Mouse (Mus musculus) left cerebral cortex, postnatal 10 days (tissue): ENCODE measurements around the gene Impg1. TPM values are rescaled to one million over a fixed set of nuclear protein-coding genes. Genes with fewer than 3 reads are reported as not detected.
A peak's percentile ranks its signal among the peaks of the same experiment; 100 is the strongest.

Experiments
- DNase-seq, 2 experiments: peaks; one replicate each; pipeline ENCODE4 v3.0.0; 2021 to 2022; ENCODE audit warnings: low spot score in 2 of 2, mixed read lengths in 1 of 2; ENCODE audit errors: extremely low spot score in 1 of 2
- intact Hi-C: fragments of 180-260 bp; cut with DNase I; formaldehyde crosslinking; loops from one replicate; pipeline ENCODE4 v1.15.1; 2025
- total RNA-seq, 2 experiments: library from RNA; stranded (reverse); gene quantifications; 2 replicates each; pipeline ENCODE4 v1.2.3; 2021

The Impg1 gene
- total RNA-seq = under 1 TPM; 0.30 to 0.45 TPM

GRCm38 (mm10) chr9:80465381-80465780 is at the start of gene Impg1:
Gene Impg1 (minus strand): TSS chr9:80465481.
- no peak for DNase-seq
- intact Hi-C loops = no loop called here

- intact Hi-C loops = no loop called here
Observed at GRCm38 (mm10) chr9:80509464-80510153, 44.3 kb upstream of the Impg1 start.

GRCm38 (mm10) chr9:80504496-80505012 is 39.3 kb upstream of the Impg1 start:
- intact Hi-C loops = no loop called here
- DNase-seq = no peak

More at GRCm38 (mm10) chr9:80509464-80510153, 44.3 kb upstream of the Impg1 start:
- no peak for DNase-seq

- intact Hi-C loops = no loop called here
- DNase-seq = no peak
Observed at GRCm38 (mm10) chr9:80491591-80491990, 26.3 kb upstream of the Impg1 start.

- no peak for DNase-seq
- intact Hi-C loops = no loop called here
Observed at GRCm38 (mm10) chr9:80460420-80460819, 4.9 kb downstream of the Impg1 start.

- intact Hi-C loops = no loop called here
- no peak for DNase-seq
Observed at GRCm38 (mm10) chr9:80450467-80451261, 14.6 kb downstream of the Impg1 start.

- intact Hi-C loops = no loop called here
- DNase-seq = no peak
Observed at GRCm38 (mm10) chr9:80441096-80441710, 24.1 kb downstream of the Impg1 start.

- intact Hi-C loops = no loop called here
- no peak for DNase-seq
Observed at GRCm38 (mm10) chr9:80391404-80391803, 73.9 kb downstream of the Impg1 start.

GRCm38 (mm10) chr9:80391002-80391401 is 74.3 kb downstream of the Impg1 start:
- no peak for DNase-seq
- intact Hi-C loops = no loop called here

GRCm38 (mm10) chr9:80387890-80388289 is 77.4 kb downstream of the Impg1 start:
- DNase-seq = no peak
- intact Hi-C loops = no loop called here

GRCm38 (mm10) chr9:80386492-80386891 is 78.8 kb downstream of the Impg1 start:
- peak in 1 of 2 experiments; percentile 4 for DNase-seq
- intact Hi-C loops = no loop called here

GRCm38 (mm10) chr9:80386000-80386399 is 79.3 kb downstream of the Impg1 start:
- intact Hi-C loops = no loop called here
- DNase-seq = peak in 1 of 2 experiments; percentile 3

- intact Hi-C loops = no loop called here
- no peak for DNase-seq
Observed at GRCm38 (mm10) chr9:80382711-80383110, 82.6 kb downstream of the Impg1 start.

- intact Hi-C loops = no loop called here
- no peak for DNase-seq
Observed at GRCm38 (mm10) chr9:80380078-80380645, 85.1 kb downstream of the Impg1 start.

GRCm38 (mm10) chr9:80374100-80374499 is 91.2 kb downstream of the Impg1 start:
- no peak for DNase-seq
- intact Hi-C loops = no loop called here

GRCm38 (mm10) chr9:80373304-80373739 is 92.0 kb downstream of the Impg1 start:
- DNase-seq = no peak
- intact Hi-C loops = no loop called here

GRCm38 (mm10) chr9:80368636-80369035 is 96.6 kb downstream of the Impg1 start:
- intact Hi-C loops = no loop called here
- no peak for DNase-seq

- DNase-seq = no peak
- intact Hi-C loops = no loop called here
Observed at GRCm38 (mm10) chr9:80367520-80368204, 97.6 kb downstream of the Impg1 start.

GRCm38 (mm10) chr9:80360063-80360462 is 105.2 kb downstream of the Impg1 start:
- DNase-seq = no peak
- intact Hi-C loops = no loop called here
